Mouse (Mus musculus) limb, embryonic 14.5 days (tissue): ENCODE measurements around the gene Scimp. TPM values are rescaled to one million over a fixed set of nuclear protein-coding genes. Genes with fewer than 3 reads are reported as not detected.

Experiments
- ATAC-seq: fragments of 200-750 bp; cut with Nextera tagmentation; 2 replicates; pipeline ENCODE4 v1.8.0; 2017; ENCODE audit warnings: low read depth, moderate number of reproducible peaks, moderate TSS enrichment; ENCODE audit not compliant: low FRiP score
- DNase-seq: peaks from one replicate; pipeline ENCODE4 v3.0.0-alpha.2; 2015; ENCODE audit warnings: low spot score
- H3K27ac ChIP-seq: fragments of 300-500 bp; sonication (generic); replicated peaks from 2 replicates; pipeline ENCODE4 v1.5.1; 2014; ENCODE audit warnings: low read depth, mild to moderate bottlenecking, low read length, moderate library complexity, mixed read lengths
- H3K27me3 ChIP-seq: fragments of 300-500 bp; sonication (generic); 2 replicates; pipeline ENCODE4 v1.6.1; 2014; ENCODE audit warnings: low read length, mixed read lengths; ENCODE audit not compliant: control insufficient read depth, insufficient read depth
- H3K36me3 ChIP-seq: fragments of 300-500 bp; sonication (generic); 2 replicates; pipeline ENCODE4 v1.6.1; 2014; ENCODE audit warnings: mild to moderate bottlenecking, low read length, moderate library complexity, mixed read lengths; ENCODE audit not compliant: control insufficient read depth, insufficient read depth
- H3K4me1 ChIP-seq: fragments of 300-500 bp; sonication (generic); 2 replicates; pipeline ENCODE4 v1.6.1; 2014; ENCODE audit warnings: antibody characterized with exemption, low read length, mixed read lengths; ENCODE audit not compliant: control insufficient read depth, insufficient read depth
- H3K4me2 ChIP-seq: fragments of 300-500 bp; sonication (generic); replicated peaks from 2 replicates; pipeline ENCODE4 v1.6.1; 2014; ENCODE audit warnings: low read depth, mild to moderate bottlenecking, low read length, moderate library complexity; ENCODE audit not compliant: severe bottlenecking
- H3K4me3 ChIP-seq: fragments of 300-500 bp; sonication (generic); replicated peaks from 2 replicates; pipeline ENCODE4 v1.5.1; 2014; ENCODE audit warnings: low read length
- H3K9ac ChIP-seq: fragments of 300-500 bp; sonication (generic); 2 replicates; pipeline ENCODE4 v1.6.1; 2014; ENCODE audit warnings: mild to moderate bottlenecking, low read depth, low read length, moderate library complexity; ENCODE audit not compliant: severe bottlenecking
- H3K9me3 ChIP-seq: fragments of 300-500 bp; sonication (generic); 2 replicates; pipeline ENCODE4 v1.6.1; 2016; ENCODE audit warnings: low read length; ENCODE audit not compliant: control insufficient read depth
- POLR2A ChIP-seq: fragments of 200-500 bp; IDR thresholded peaks from 2 replicates; pipeline ENCODE4 v1.8.0; 2012; ENCODE audit warnings: inconsistent platforms, mild to moderate bottlenecking, moderate library complexity, borderline replicate concordance; ENCODE audit not compliant: insufficient read depth, insufficient read length; ENCODE audit errors: extremely low read depth
- WGBS: fragments of 180-500 bp; shearing (Covaris S2); extraction: QIAGEN DNeasy Blood & Tissue Kit; methylation state at CpG from one replicate; pipeline ENCODE4 v1.1.7; 2014; 5-methylcytosine and 5-hydroxymethylcytosine counted together
- polyA plus RNA-seq, 2 experiments: library from polyadenylated mRNA; depleted of rRNA in 1 of 2; stranded (reverse) in 1 of 2; unstranded in 1 of 2; fragments of >200 nt; fragmentation: Nextera tagmentation in 1 of 2; extraction: Ambion mirVana in 1 of 2; gene quantifications; 2 replicates each; pipeline versions ENCODE4 v1.2.1 to v1.2.3; 2012 to 2014

The Scimp gene
- polyA plus RNA-seq (2012; rRNA removed) (0.05 and 0.13 TPM in 2 replicates), polyA plus RNA-seq (2014; fragmentation: Nextera tagmentation; extraction: Ambion mirVana) (0.40 and 0.62 TPM in 2 replicates)

- no peak for ATAC-seq
- TF ChIP-seq POLR2A: no peak
- H3K9me3 ChIP-seq: no peaks in the 10 kb centered on the region
These were observed at the start of gene Scimp for GRCm38 (mm10) chr11:70812365-70812764. TSS of gene Scimp (minus strand) at chr11:70812586.

GRCm38 (mm10) chr11:70860371-70860770, 48.0 kb upstream of the Scimp start:
- Histone ChIP-seq H3K4me3 (no peak overlapping the region), H3K4me1 (no peaks in the 10 kb centered on the region), H3K27me3 (no peaks in the 10 kb centered on the region), H3K4me2 (no peak overlapping the region), H3K9ac (no peak overlapping the region), H3K36me3 (peaks cover 4% of the 10 kb centered on the region; the same call in 1 of the 2 replicates), H3K9me3 (no peaks in the 10 kb centered on the region), H3K27ac (no peak overlapping the region)
- TF ChIP-seq POLR2A: no peak
- no peak for ATAC-seq
- no peak for DNase-seq
- 79% methylated on average over 1 of the region's 1 CpGs for WGBS

More at GRCm38 (mm10) chr11:70812365-70812764, at the start of gene Scimp:
- no peak for DNase-seq
- Histone ChIP-seq H3K27ac (no peak within 1 kb of the TSS), H3K27me3 (no peaks in the 10 kb centered on the region), H3K36me3 (no peaks in the 10 kb centered on the region), H3K4me2 (no peak within 1 kb of the TSS), H3K4me3 (no peak within 1 kb of the TSS), H3K4me1 (no peaks in the 10 kb centered on the region), H3K9ac (no peak within 1 kb of the TSS)
- 80% methylated on average over 7 of the region's 7 CpGs for WGBS

GRCm38 (mm10) chr11:70846029-70846428, 33.6 kb upstream of the Scimp start:
- TF ChIP-seq POLR2A: no peak
- WGBS: 44% methylated on average over 2 of the region's 2 CpGs
- peaks cover 20% of the 10 kb centered on the region for H3K4me1 ChIP-seq
- H3K4me3 ChIP-seq: peak overlapping the region; percentile 93
- H3K27ac ChIP-seq: no peak overlapping the region
- peak overlapping the region; percentile 88 for H3K4me2 ChIP-seq
- no peaks in the 10 kb centered on the region for H3K9me3 ChIP-seq
- no peaks in the 10 kb centered on the region for H3K27me3 ChIP-seq
- peak overlapping the region; percentile 94; the same call in 1 of the 2 replicates for H3K9ac ChIP-seq
- no peak for DNase-seq
- H3K36me3 ChIP-seq: no peaks in the 10 kb centered on the region
- no peak for ATAC-seq

GRCm38 (mm10) chr11:70845457-70845978, 33.1 kb upstream of the Scimp start:
- Histone ChIP-seq H3K27me3 (no peaks in the 10 kb centered on the region), H3K36me3 (no peaks in the 10 kb centered on the region), H3K9ac (peak overlapping the region; percentile 94), H3K27ac (no peak overlapping the region), H3K4me3 (peak overlapping the region; percentile 93), H3K9me3 (no peaks in the 10 kb centered on the region), H3K4me2 (peak overlapping the region; percentile 88), H3K4me1 (peaks cover 20% of the 10 kb centered on the region)
- 3% methylated on average over 19 of the region's 19 CpGs for WGBS
- ATAC-seq: no peak
- TF ChIP-seq POLR2A: no peak
- no peak for DNase-seq

- H3K4me3 ChIP-seq: peak within 1 kb of the TSS; percentile 93
- DNase-seq: peak; percentile 93
- H3K9ac ChIP-seq: peak within 1 kb of the TSS; percentile 94
- H3K4me2 ChIP-seq: peak within 1 kb of the TSS; percentile 88
- H3K27me3 ChIP-seq: no peaks in the 10 kb centered on the region
- H3K36me3 ChIP-seq: no peaks in the 10 kb centered on the region
- ATAC-seq: peak; percentile 97
- under 1% methylated on average over 60 of the region's 88 CpGs for WGBS
- peak within 1 kb of the TSS; percentile 81 for H3K27ac ChIP-seq
- H3K4me1 ChIP-seq: peaks cover 20% of the 10 kb centered on the region
- H3K9me3 ChIP-seq: no peaks in the 10 kb centered on the region
- TF ChIP-seq POLR2A: peak; percentile 49; the same call in 1 of the 2 replicates
These were observed 32.4 kb upstream of the Scimp start, which contains the start of gene Rabep1 for GRCm38 (mm10) chr11:70844559-70845456. TSS of gene Rabep1 (plus strand) at chr11:70844778.
